Mouse (Mus musculus): Measurements from ENCODE around the gene Epb41l1.

The Epb41l1 gene

GRCm38 (mm10) chr2:156457343-156457717 lies 36.6 kb downstream of the Epb41l1 start:
- peak in 1 of 2 experiments; percentile 43 for DNase-seq (ENCODE audit: low spot score in 2 of 2)

GRCm38 (mm10) chr2:156460470-156460869 lies 39.8 kb downstream of the Epb41l1 start:
- peak in 1 of 2 experiments; percentile 48 for DNase-seq (ENCODE audit: low spot score in 2 of 2)

GRCm38 (mm10) chr2:156462154-156463029 lies 41.7 kb downstream of the Epb41l1 start:
- no peak for DNase-seq (ENCODE audit: low spot score in 2 of 2)

- DNase-seq (ENCODE audit: low spot score in 2 of 2): no peak
These were observed 43.7 kb downstream of the Epb41l1 start for GRCm38 (mm10) chr2:156464416-156464815.

- DNase-seq (ENCODE audit: low spot score in 2 of 2): no peak
These were observed 46.8 kb downstream of the Epb41l1 start for GRCm38 (mm10) chr2:156467538-156467937.

- DNase-seq (ENCODE audit: low spot score in 2 of 2): no peak
These were observed 48.2 kb downstream of the Epb41l1 start for GRCm38 (mm10) chr2:156468890-156469289.

- no peak for DNase-seq (ENCODE audit: low spot score in 2 of 2)
These were observed 48.8 kb downstream of the Epb41l1 start for GRCm38 (mm10) chr2:156469508-156469907.

- no peak for DNase-seq (ENCODE audit: low spot score in 2 of 2)
These were observed 50.2 kb downstream of the Epb41l1 start for GRCm38 (mm10) chr2:156470938-156471337.

- no peak for DNase-seq (ENCODE audit: low spot score in 2 of 2)
These were observed 51.6 kb downstream of the Epb41l1 start for GRCm38 (mm10) chr2:156472336-156472735.

- DNase-seq (ENCODE audit: low spot score in 2 of 2): no peak
These were observed 53.0 kb downstream of the Epb41l1 start for GRCm38 (mm10) chr2:156473696-156474095.

GRCm38 (mm10) chr2:156474111-156474510 lies 53.4 kb downstream of the Epb41l1 start:
- no peak for DNase-seq (ENCODE audit: low spot score in 2 of 2)

- peak; percentile 68 to 78 for DNase-seq (ENCODE audit: low spot score in 2 of 2)
These were observed 54.2 kb downstream of the Epb41l1 start for GRCm38 (mm10) chr2:156474891-156475284.

GRCm38 (mm10) chr2:156475285-156476110 lies 54.8 kb downstream of the Epb41l1 start:
- peak; percentile 58 to 73 for DNase-seq (ENCODE audit: low spot score in 2 of 2)

- no peak for DNase-seq (ENCODE audit: low spot score in 2 of 2)
These were observed 55.5 kb downstream of the Epb41l1 start for GRCm38 (mm10) chr2:156476111-156476747.

- no peak for DNase-seq (ENCODE audit: low spot score in 2 of 2)
These were observed 56.0 kb downstream of the Epb41l1 start for GRCm38 (mm10) chr2:156476748-156477151.

- no peak for DNase-seq (ENCODE audit: low spot score in 2 of 2)
These were observed 57.5 kb downstream of the Epb41l1 start for GRCm38 (mm10) chr2:156478046-156478690.

GRCm38 (mm10) chr2:156479833-156480232 lies 59.1 kb downstream of the Epb41l1 start:
- no peak for DNase-seq (ENCODE audit: low spot score in 2 of 2)

GRCm38 (mm10) chr2:156480267-156480666 lies 59.6 kb downstream of the Epb41l1 start:
- DNase-seq (ENCODE audit: low spot score in 2 of 2): no peak

- no peak for DNase-seq (ENCODE audit: low spot score in 2 of 2)
These were observed 61.6 kb downstream of the Epb41l1 start for GRCm38 (mm10) chr2:156482299-156482698.

- no peak for DNase-seq (ENCODE audit: low spot score in 2 of 2)
These were observed 62.1 kb downstream of the Epb41l1 start for GRCm38 (mm10) chr2:156482764-156483163.

GRCm38 (mm10) chr2:156483204-156483603 lies 62.5 kb downstream of the Epb41l1 start:
- no peak for DNase-seq (ENCODE audit: low spot score in 2 of 2)

Measured in urinary bladder, adult 18-20 months (tissue).